ENCODE assay signal across 10 mouse cellular contexts in the genomic region with DNA sequence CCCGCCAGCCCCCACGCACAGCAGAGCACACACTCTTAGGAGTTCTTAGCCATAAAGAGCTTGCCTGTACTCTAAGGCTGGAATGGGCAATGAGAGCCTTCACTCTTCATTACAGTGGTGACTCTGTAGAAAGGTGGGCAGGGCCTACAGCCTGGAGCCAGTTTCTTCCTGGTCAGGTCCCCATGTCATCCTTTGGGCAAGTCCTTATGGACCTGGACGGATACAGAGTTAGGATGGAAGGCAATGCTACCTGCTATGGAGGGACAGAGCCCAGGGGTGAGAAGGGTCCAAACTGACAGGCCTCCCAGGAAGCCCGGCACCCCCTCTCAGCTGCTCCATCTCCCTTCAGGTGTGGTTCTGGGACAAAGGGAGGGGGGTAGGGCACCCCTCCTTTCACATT. TPM values are rescaled to one million over a fixed set of nuclear protein-coding genes. Genes with fewer than 3 reads are reported as not detected.
DNase-seq lines count a peak whose midpoint lies in the region; ATAC-seq and TF ChIP-seq lines count a peak whose summit lies in the region.
"Had no signal": no experiment of that assay in that cellular context is flagged by ENCODE, and none has a peak within 500 bp of the region (broad histone marks: within the 10 kb centered on the region; RNA-seq: fewer than 3 reads in every experiment).

No protein-coding gene starts in this region.

- no peaks in the 10 kb centered on the region for H3K27me3 ChIP-seq in liver, adult 2 months (ENCODE audit: control insufficient read depth, insufficient read depth, low read length)
- no peaks in the 10 kb centered on the region for H3K27me3 ChIP-seq in heart, postnatal 0 days (ENCODE audit: control insufficient read depth, insufficient read depth, low read length)
- no peaks in the 10 kb centered on the region for H3K27me3 ChIP-seq in myocyte (ENCODE audit: control insufficient read depth, insufficient read depth, insufficient read length)

- H3ac ChIP-seq in myocyte (ENCODE audit: control insufficient read depth, insufficient read length), result no peak overlapping the region

- ATAC-seq in heart, postnatal 0 days (ENCODE audit: insufficient read depth, low read depth), result no peak

- H3K4me2 ChIP-seq in heart, postnatal 0 days (ENCODE audit: low read depth, low read length), result peak overlapping the region; percentile 47; the same call in 1 of the 2 replicates
- H3K4me2 ChIP-seq in myocyte (ENCODE audit: low read depth), result peak overlapping the region; percentile 2

- WGBS in liver, adult 2 months, result 84% methylated on average over 4 of the region's 4 CpGs
- 62% methylated on average over 4 of the region's 4 CpGs for whole genome bisulfite sequencing in heart, postnatal 0 days

- H3K36me3 ChIP-seq in liver, adult 2 months (ENCODE audit: control insufficient read depth, insufficient read depth, low read length), result no peaks in the 10 kb centered on the region
- no peaks in the 10 kb centered on the region for H3K36me3 ChIP-seq in heart, postnatal 0 days (replicated peaks; ENCODE audit: control insufficient read depth, insufficient read depth, low read length)
- H3K36me3 ChIP-seq in myocyte (ENCODE audit: control insufficient read depth, insufficient read depth), result no peaks in the 10 kb centered on the region

- no peaks in the 10 kb centered on the region for H3K9me3 ChIP-seq in heart, postnatal 0 days (replicated peaks; ENCODE audit: control insufficient read depth, low read length)

- H3K27ac ChIP-seq in liver, adult 2 months (replicated peaks; ENCODE audit: insufficient read depth, low read depth, low read length), result peak overlapping the region; percentile 43
- peak overlapping the region; percentile 96 for H3K27ac ChIP-seq in heart, postnatal 0 days (ENCODE audit: low read depth)
- H3K27ac ChIP-seq: macrophage had no signal

- peak; percentile 39 for DNase-seq in cerebellum, adult 9-11 months
- DNase-seq in cerebellum, adult 18-20 months, result no peak
- no peak for DNase-seq in liver, adult 2 months (ENCODE audit: extremely low read depth, low read depth, low spot score)
- no peak for DNase-seq in liver
- DNase-seq in heart, postnatal 0 days (ENCODE audit: low spot score), result no peak
- no peak for DNase-seq in Muller cell, postnatal 12 days (ENCODE audit: inconsistent ontology term)
- DNase-seq in urinary bladder, adult 18-20 months (ENCODE audit: low spot score in 2 of 2), result no peak

- H3K4me1 ChIP-seq in liver, adult 2 months (ENCODE audit: control insufficient read depth, insufficient read depth, low read length), result peaks cover 70% of the 10 kb centered on the region
- H3K4me1 ChIP-seq in heart, postnatal 0 days (ENCODE audit: control insufficient read depth, insufficient read depth), result peaks cover 70% of the 10 kb centered on the region

- TF ChIP-seq CTCF in liver, adult 2 months (IDR thresholded peaks at IDR 0.05; ENCODE audit: low read depth, low read length), result no peak
- TF ChIP-seq CTCF in heart, postnatal 0 days (IDR thresholded peaks at IDR 0.05; ENCODE audit: low read depth), result no peak

- no peak for TF ChIP-seq POLR2A in liver, adult 2 months (IDR thresholded peaks at IDR 0.05; ENCODE audit: extremely low read depth, insufficient read depth, low read length)
- no peak for TF ChIP-seq POLR2A in myocyte (IDR thresholded peaks at IDR 0.05; ENCODE audit: insufficient read length, low read depth)

- no peak overlapping the region for H3K9ac ChIP-seq in liver, adult 2 months (ENCODE audit: low read depth, low read length)
- H3K9ac ChIP-seq in heart, postnatal 0 days (replicated peaks; ENCODE audit: low read depth, low read length), result no peak overlapping the region

- TF ChIP-seq EP300 in heart, postnatal 0 days (IDR thresholded peaks at IDR 0.05; ENCODE audit: low read depth), result no peak

- H3K79me2 ChIP-seq in liver, adult 2 months (ENCODE audit: control insufficient read depth, insufficient read depth, low read length), result peaks cover 66% of the 10 kb centered on the region
- peaks cover 94% of the 10 kb centered on the region for H3K79me2 ChIP-seq in myocyte (ENCODE audit: control insufficient read depth, insufficient read depth)

- no peak overlapping the region for H3K4me3 ChIP-seq in liver, adult 2 months (ENCODE audit: insufficient read depth, low read depth, low read length)
- no peak overlapping the region for H3K4me3 ChIP-seq in heart, postnatal 0 days (ENCODE audit: low read depth, low read length)
- no peak overlapping the region for H3K4me3 ChIP-seq in myocyte

TF ChIP-seq in myocyte, 11 proteins besides CTCF, POLR2A, EP300 and RAD21:
- TF ChIP-seq REST (IDR thresholded peaks at IDR 0.05; ENCODE audit: insufficient read depth, insufficient read length) (no peak), TCF12 (IDR thresholded peaks at IDR 0.05; ENCODE audit: insufficient read depth, poor library complexity, severe bottlenecking) (no peak), MAX (IDR thresholded peaks at IDR 0.05; ENCODE audit: low read depth) (no peak), USF1 (IDR thresholded peaks at IDR 0.05; ENCODE audit: low read depth) (no peak), TCF3 (IDR thresholded peaks at IDR 0.05; ENCODE audit: insufficient read length, low read depth) (no peak), CEBPB (IDR thresholded peaks at IDR 0.05; ENCODE audit: insufficient read depth, poor library complexity, severe bottlenecking) (no peak), SRF (IDR thresholded peaks at IDR 0.05; ENCODE audit: control insufficient read depth, insufficient read length, low read depth) (no peak), POLR2AphosphoS2 (IDR thresholded peaks at IDR 0.05; ENCODE audit: insufficient read length, low read depth) (no peak)

RNA-seq across cellular contexts. Expression of a gene that starts 7.8 kb away (rescaled TPM):
- 11.3 and 18.0 TPM in 2 replicates for total RNA-seq in liver, adult 2 months (2014; rRNA removed)
- 41.2 and 53.2 TPM in 2 replicates for polyA plus RNA-seq in liver, adult 2 months (2012; rRNA removed)
- total RNA-seq in heart, postnatal 0 days (2014; rRNA removed; ENCODE audit: low replicate concordance), result 53.2 and 81.5 TPM in 2 replicates
- polyA plus RNA-seq in heart, postnatal 0 days (2015; fragmentation: Nextera tagmentation; extraction: Ambion mirVana), result 25.6 and 27.9 TPM in 2 replicates
- polyA plus RNA-seq in myocyte (2012; fragmentation: generic; extraction: Trizol), result 81.9 TPM

RNA-seq across cellular contexts. Expression of a gene that starts 45.0 kb away (rescaled TPM):
- 50.9 and 134 TPM in 2 replicates for total RNA-seq in liver, adult 2 months (2014; rRNA removed)
- 1.9 and 5.3 TPM in 2 replicates for polyA plus RNA-seq in liver, adult 2 months (2012; rRNA removed)
- total RNA-seq in heart, postnatal 0 days (2014; rRNA removed; ENCODE audit: low replicate concordance), result 0.62 and 3.4 TPM in 2 replicates
- polyA plus RNA-seq in heart, postnatal 0 days (2015; fragmentation: Nextera tagmentation; extraction: Ambion mirVana), result not detected in 2 replicates
- 85.4 TPM for polyA plus RNA-seq in myocyte (2012; fragmentation: generic; extraction: Trizol)
- polyA plus RNA-seq: embryonic facial prominence, embryonic 14.5 days; macrophage had no signal

Comparison
In these comparisons a context has a peak if more than half of its experiments do, and no peak if none do; other contexts are left out.
1. RNA of a gene that starts 45.0 kb away (polyA plus RNA-seq): 85.4 TPM in myocyte (single experiment); 1.9 to 5.3 TPM in liver, adult 2 months and not detected in heart, postnatal 0 days; every median in the first group is over 10 times any median in the second.